Mouse (Mus musculus) limb, embryonic 10.5 days (tissue): ENCODE results near the gene Sv2b. TPM values are rescaled to one million over a fixed set of nuclear protein-coding genes. Genes with fewer than 3 reads are reported as not detected.
"Not testable (repeated sequence)": the region's sequence is repeated elsewhere in the genome, so short reads cannot be mapped to it uniquely, and the experiment has no call there.

ENCODE experiments used
- DNase-seq: peaks from one replicate; pipeline ENCODE4 v3.0.0-alpha.2; 2017; ENCODE audit warnings: low spot score
- H3K27ac ChIP-seq: fragments of 300-500 bp; sonication (generic); 2 replicates; pipeline ENCODE4 v1.5.1; 2016; ENCODE audit warnings: mild to moderate bottlenecking
- H3K27me3 ChIP-seq: fragments of 300-500 bp; sonication (generic); 2 replicates; pipeline ENCODE4 v1.6.1; 2016; ENCODE audit warnings: low read depth, mild to moderate bottlenecking; ENCODE audit not compliant: poor library complexity, severe bottlenecking
- H3K36me3 ChIP-seq: fragments of 300-500 bp; sonication (generic); 2 replicates; pipeline ENCODE4 v1.6.1; 2016; ENCODE audit warnings: mild to moderate bottlenecking, moderate library complexity
- H3K4me1 ChIP-seq: fragments of 300-500 bp; sonication (generic); 2 replicates; pipeline ENCODE4 v1.6.1; 2016
- H3K4me3 ChIP-seq: fragments of 300-500 bp; sonication (generic); 2 replicates; pipeline ENCODE4 v1.5.1; 2016; ENCODE audit warnings: mild to moderate bottlenecking, moderate library complexity
- H3K9me3 ChIP-seq: fragments of 300-500 bp; sonication (generic); replicated peaks from 2 replicates; pipeline ENCODE4 v1.6.1; 2016; ENCODE audit warnings: mild to moderate bottlenecking
- WGBS: fragments of 180-500 bp; shearing (Covaris S2); methylation state at CpG from one replicate; pipeline ENCODE4 v1.1.7; 2016; 5-methylcytosine and 5-hydroxymethylcytosine counted together
- polyA plus RNA-seq: library from polyadenylated mRNA; unstranded; fragments of >200 nt; fragmentation: Nextera tagmentation; extraction: Ambion mirVana; gene quantifications from 2 replicates; pipeline ENCODE4 v1.2.1, GENCODE M21; 2016

Sv2b gene
- polyA plus RNA-seq, 1 experiment from 2014 or later: 1.3 TPM

GRCm38 (mm10) chr7:75224206-75224605 lies 84.9 kb downstream of the Sv2b start:
- Histone ChIP-seq H3K4me3 (no peak overlapping the region), H3K27ac (no peak overlapping the region), H3K4me1 (no peaks in the 10 kb centered on the region), H3K27me3 (no peaks in the 10 kb centered on the region), H3K9me3 (no peaks in the 10 kb centered on the region), H3K36me3 (no peaks in the 10 kb centered on the region)
- DNase-seq: no peak
- 91% methylated on average over 4 of the region's 4 CpGs for WGBS

- Histone ChIP-seq H3K9me3 (no peaks in the 10 kb centered on the region), H3K27ac (no peak overlapping the region), H3K4me1 (no peaks in the 10 kb centered on the region), H3K27me3 (no peaks in the 10 kb centered on the region), H3K4me3 (no peak overlapping the region), H3K36me3 (no peaks in the 10 kb centered on the region)
- DNase-seq: no peak
- WGBS: 79% methylated on average over 7 of the region's 7 CpGs
These were observed 86.2 kb downstream of the Sv2b start for GRCm38 (mm10) chr7:75222704-75223431.

- Histone ChIP-seq H3K27ac (no peak overlapping the region), H3K9me3 (no peaks in the 10 kb centered on the region), H3K4me1 (no peaks in the 10 kb centered on the region), H3K27me3 (no peaks in the 10 kb centered on the region), H3K36me3 (no peaks in the 10 kb centered on the region), H3K4me3 (no peak overlapping the region)
- no peak for DNase-seq
- WGBS: 59% methylated on average over 1 of the region's 1 CpGs
These were observed 88.3 kb downstream of the Sv2b start for GRCm38 (mm10) chr7:75220786-75221185.

GRCm38 (mm10) chr7:75220296-75220695 lies 88.8 kb downstream of the Sv2b start:
- Histone ChIP-seq H3K9me3 (no peaks in the 10 kb centered on the region), H3K4me3 (no peak overlapping the region), H3K36me3 (no peaks in the 10 kb centered on the region), H3K27me3 (no peaks in the 10 kb centered on the region), H3K27ac (no peak overlapping the region), H3K4me1 (no peaks in the 10 kb centered on the region)
- no peak for DNase-seq

GRCm38 (mm10) chr7:75216180-75216579 lies 92.9 kb downstream of the Sv2b start:
- DNase-seq: no peak
- H3K36me3 ChIP-seq: no peaks in the 10 kb centered on the region

GRCm38 (mm10) chr7:75209221-75209641 lies 99.8 kb downstream of the Sv2b start:
- no peaks in the 10 kb centered on the region for H3K9me3 ChIP-seq
- H3K4me1 ChIP-seq: no peaks in the 10 kb centered on the region
- H3K36me3 ChIP-seq: no peaks in the 10 kb centered on the region
- H3K27ac ChIP-seq: no peak overlapping the region
- 84% methylated on average over 4 of the region's 4 CpGs for WGBS
- H3K4me3 ChIP-seq: no peak overlapping the region
- no peaks in the 10 kb centered on the region for H3K27me3 ChIP-seq
- DNase-seq: no peak

More at GRCm38 (mm10) chr7:75216180-75216579, 92.9 kb downstream of the Sv2b start:
- 86% methylated on average over 7 of the region's 7 CpGs for WGBS
- H3K4me1 ChIP-seq: no peaks in the 10 kb centered on the region
- H3K9me3 ChIP-seq: no peaks in the 10 kb centered on the region
- no peak overlapping the region for H3K4me3 ChIP-seq
- H3K27ac ChIP-seq: no peak overlapping the region
- H3K27me3 ChIP-seq: no peaks in the 10 kb centered on the region

- H3K4me1 ChIP-seq: no peaks in the 10 kb centered on the region
- no peaks in the 10 kb centered on the region for H3K36me3 ChIP-seq
- 88% methylated on average over 3 of the region's 3 CpGs for WGBS
- no peaks in the 10 kb centered on the region for H3K9me3 ChIP-seq
- no peak overlapping the region for H3K27ac ChIP-seq
- no peaks in the 10 kb centered on the region for H3K27me3 ChIP-seq
- no peak for DNase-seq
- no peak overlapping the region for H3K4me3 ChIP-seq
These were observed 101.0 kb downstream of the Sv2b start for GRCm38 (mm10) chr7:75207965-75208644.

GRCm38 (mm10) chr7:75206671-75207070 lies 102.4 kb downstream of the Sv2b start:
- Histone ChIP-seq H3K36me3 (no peaks in the 10 kb centered on the region), H3K27ac (no peak overlapping the region), H3K9me3 (no peaks in the 10 kb centered on the region), H3K4me1 (no peaks in the 10 kb centered on the region), H3K27me3 (no peaks in the 10 kb centered on the region), H3K4me3 (no peak overlapping the region)
- WGBS: 93% methylated on average over 3 of the region's 3 CpGs
- no peak for DNase-seq

- 79% methylated on average over 3 of the region's 3 CpGs for WGBS
- no peak for DNase-seq
- no peaks in the 10 kb centered on the region for H3K4me1 ChIP-seq
- H3K9me3 ChIP-seq: no peaks in the 10 kb centered on the region
- H3K4me3 ChIP-seq: no peak overlapping the region
- H3K27ac ChIP-seq: no peak overlapping the region
- H3K27me3 ChIP-seq: no peaks in the 10 kb centered on the region
- H3K36me3 ChIP-seq: no peaks in the 10 kb centered on the region
These were observed 103.7 kb downstream of the Sv2b start for GRCm38 (mm10) chr7:75205386-75205785.

- not testable (repeated sequence) for DNase-seq, H3K9me3 ChIP-seq, H3K4me3 ChIP-seq, H3K27me3 ChIP-seq, H3K36me3 ChIP-seq, H3K27ac ChIP-seq, H3K4me1 ChIP-seq
- WGBS: 97% methylated on average over 1 of the region's 1 CpGs
These were observed 114.2 kb downstream of the Sv2b start for GRCm38 (mm10) chr7:75194919-75195230.

- H3K27me3 ChIP-seq: no peaks in the 10 kb centered on the region
- no peaks in the 10 kb centered on the region for H3K4me1 ChIP-seq
- no peak overlapping the region for H3K27ac ChIP-seq
- no peak overlapping the region for H3K4me3 ChIP-seq
- H3K36me3 ChIP-seq: no peaks in the 10 kb centered on the region
- WGBS: 92% methylated on average over 4 of the region's 4 CpGs
- no peaks in the 10 kb centered on the region for H3K9me3 ChIP-seq
- no peak for DNase-seq
These were observed 114.7 kb downstream of the Sv2b start for GRCm38 (mm10) chr7:75194158-75194918.

GRCm38 (mm10) chr7:75190192-75190591 lies 118.9 kb downstream of the Sv2b start:
- H3K27me3 ChIP-seq: no peaks in the 10 kb centered on the region
- no peaks in the 10 kb centered on the region for H3K9me3 ChIP-seq
- 92% methylated on average over 3 of the region's 3 CpGs for WGBS
- no peaks in the 10 kb centered on the region for H3K36me3 ChIP-seq
- no peaks in the 10 kb centered on the region for H3K4me1 ChIP-seq
- no peak overlapping the region for H3K4me3 ChIP-seq
- DNase-seq: no peak
- H3K27ac ChIP-seq: no peak overlapping the region

- Histone ChIP-seq H3K36me3 (no peaks in the 10 kb centered on the region), H3K4me3 (no peak overlapping the region), H3K4me1 (no peaks in the 10 kb centered on the region), H3K27ac (no peak overlapping the region), H3K27me3 (no peaks in the 10 kb centered on the region), H3K9me3 (no peaks in the 10 kb centered on the region)
- 92% methylated on average over 3 of the region's 3 CpGs for WGBS
- no peak for DNase-seq
These were observed 134.0 kb downstream of the Sv2b start for GRCm38 (mm10) chr7:75175042-75175441.
